Mouse (Mus musculus): ENCODE data around the gene Sgms2. TPM values are rescaled to one million over a fixed set of nuclear protein-coding genes. Genes with fewer than 3 reads are reported as not detected.

Sgms2 gene
- total RNA-seq (2021), result 1 to 10 TPM; 1.7 to 1.8 TPM
- long read RNA-seq, experiment 1, result 0 reads
- long read RNA-seq, experiment 2, result 0 reads

GRCm38 (mm10) chr3:131491361-131491925 is at the start of gene Sgms2:
Gene Sgms2, minus strand, starts transcription at chr3:131491411.
- no peak for DNase-seq

- DNase-seq, result no peak
Observed at GRCm38 (mm10) chr3:131525229-131525628, 34.0 kb upstream of the Sgms2 start.

- peak; percentile 30 to 72 for DNase-seq
Observed at GRCm38 (mm10) chr3:131524779-131525178, 33.6 kb upstream of the Sgms2 start.

GRCm38 (mm10) chr3:131524210-131524609 is 33.0 kb upstream of the Sgms2 start:
- DNase-seq, result no peak

GRCm38 (mm10) chr3:131523749-131524148 is 32.5 kb upstream of the Sgms2 start:
- no peak for DNase-seq

- DNase-seq, result peak in 1 of 2 experiments; percentile 12
Observed at GRCm38 (mm10) chr3:131522243-131522642, 31.0 kb upstream of the Sgms2 start.

GRCm38 (mm10) chr3:131521206-131521605 is 30.0 kb upstream of the Sgms2 start:
- no peak for DNase-seq

- DNase-seq, result no peak
Observed at GRCm38 (mm10) chr3:131517756-131518155, 26.5 kb upstream of the Sgms2 start.

GRCm38 (mm10) chr3:131516332-131516999 is 25.3 kb upstream of the Sgms2 start:
- DNase-seq, result no peak

- no peak for DNase-seq
Observed at GRCm38 (mm10) chr3:131511616-131512015, 20.4 kb upstream of the Sgms2 start.

GRCm38 (mm10) chr3:131508024-131508423 is 16.8 kb upstream of the Sgms2 start:
- no peak for DNase-seq

GRCm38 (mm10) chr3:131504595-131505223 is 13.5 kb upstream of the Sgms2 start:
- DNase-seq, result no peak

- DNase-seq, result no peak
Observed at GRCm38 (mm10) chr3:131501677-131502370, 10.6 kb upstream of the Sgms2 start.

- no peak for DNase-seq
Observed at GRCm38 (mm10) chr3:131499651-131500050, 8.4 kb upstream of the Sgms2 start.

- no peak for DNase-seq
Observed at GRCm38 (mm10) chr3:131496506-131497122, 5.4 kb upstream of the Sgms2 start.

GRCm38 (mm10) chr3:131495076-131495475 is 3.9 kb upstream of the Sgms2 start:
- no peak for DNase-seq

GRCm38 (mm10) chr3:131493194-131493593 is 2.0 kb upstream of the Sgms2 start:
- no peak for DNase-seq

GRCm38 (mm10) chr3:131491980-131492379 is 769 bp upstream of the Sgms2 start:
- DNase-seq, result no peak

- DNase-seq, result peak; percentile 79 to 81
Observed at GRCm38 (mm10) chr3:131490143-131490908, 885 bp downstream of the Sgms2 start.

GRCm38 (mm10) chr3:131489657-131490142 is 1.5 kb downstream of the Sgms2 start:
- DNase-seq, result peak; percentile 60 to 67

- DNase-seq, result no peak
Observed at GRCm38 (mm10) chr3:131488969-131489368, 2.2 kb downstream of the Sgms2 start.
